Mouse (Mus musculus) CD8-positive naive resting alpha-beta T cell, adult 2 months (primary cell): Measurements from ENCODE around the gene Adam26b.
"Not testable (repeated sequence)": the region's sequence is repeated elsewhere in the genome, so short reads cannot be mapped to it uniquely, and the experiment has no call there.

ENCODE experiments used
- DNase-seq, 2 experiments: peaks; one replicate each; pipeline ENCODE4 v3.0.0; 2022; ENCODE audit warnings: low read depth in 2 of 2, low spot score in 2 of 2

Adam26b gene

DNA sequence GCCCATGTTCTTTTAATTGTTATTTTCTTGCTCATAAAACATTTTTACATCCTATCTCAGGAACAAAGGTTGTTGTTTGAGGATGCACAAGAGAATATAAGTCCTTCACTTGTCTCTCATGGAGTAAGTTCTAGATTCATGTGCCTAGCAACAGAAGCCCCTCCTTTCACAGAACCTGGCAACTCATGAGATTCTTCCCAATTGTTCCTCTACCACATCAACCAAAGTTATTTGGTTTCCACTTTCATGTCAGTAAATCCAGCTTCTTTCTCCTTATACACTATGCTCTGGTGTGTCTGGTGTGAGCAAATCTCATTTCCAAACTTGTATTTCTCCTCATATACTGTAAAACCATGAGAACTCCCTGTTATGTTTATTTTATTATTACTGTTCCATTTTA, at the start of gene Adam26b:
Gene Adam26b, minus strand, starts transcription at position 101 of the 400 bp plus-strand sequence.
- not testable (repeated sequence) for DNase-seq

DNA sequence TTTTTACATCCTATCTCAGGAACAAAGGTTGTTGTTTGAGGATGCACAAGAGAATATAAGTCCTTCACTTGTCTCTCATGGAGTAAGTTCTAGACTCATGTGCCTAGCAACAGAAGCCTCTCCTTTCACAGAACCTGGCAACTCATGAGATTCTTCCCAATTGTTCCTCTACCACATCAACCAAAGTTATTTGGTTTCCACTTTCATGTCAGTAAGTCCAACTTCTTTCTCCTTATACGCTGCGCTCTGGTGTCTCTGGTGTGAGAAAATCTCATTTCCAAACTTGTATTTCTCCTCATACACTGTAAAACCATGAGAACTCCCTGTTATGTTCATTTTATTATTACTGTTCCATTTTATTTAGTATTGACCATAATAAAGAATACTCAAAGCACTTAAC, 48.7 kb upstream of the Adam26b start, which contains the start of gene Adam26a:
Gene Adam26a, minus strand, starts transcription at position 101 of the 400 bp plus-strand sequence.
- not testable (repeated sequence) for DNase-seq
